Mouse (Mus musculus) stomach, embryonic 16.5 days (tissue): ENCODE data around the gene Ifi27l2a. TPM values are rescaled to one million over a fixed set of nuclear protein-coding genes. Genes with fewer than 3 reads are reported as not detected.
A peak's percentile ranks its signal among the peaks of the same experiment; 100 is the strongest.

Experiments used
- ATAC-seq: fragments of 200-750 bp; cut with Nextera tagmentation; 2 replicates; pipeline ENCODE4 v1.8.0; 2017; ENCODE audit warnings: moderate number of reproducible peaks, moderate TSS enrichment; ENCODE audit not compliant: insufficient read depth, low FRiP score
- H3K27ac ChIP-seq: fragments of 300-500 bp; sonication (generic); 2 replicates; pipeline ENCODE4 v1.5.1; 2014; ENCODE audit warnings: low read length
- H3K27me3 ChIP-seq: fragments of 300-500 bp; sonication (generic); 2 replicates; pipeline ENCODE4 v1.6.1; 2014; ENCODE audit warnings: low read length, control low read depth, mixed read lengths; ENCODE audit not compliant: control insufficient read depth, insufficient read depth
- H3K36me3 ChIP-seq: fragments of 300-500 bp; sonication (generic); 2 replicates; pipeline ENCODE4 v1.6.1; 2014; ENCODE audit warnings: low read length; ENCODE audit not compliant: control insufficient read depth, insufficient read depth
- H3K4me1 ChIP-seq: fragments of 300-500 bp; sonication (generic); 2 replicates; pipeline ENCODE4 v1.6.1; 2014; ENCODE audit warnings: low read length, control low read depth, mixed read lengths; ENCODE audit not compliant: control insufficient read depth, insufficient read depth
- H3K4me2 ChIP-seq: fragments of 300-500 bp; sonication (generic); 2 replicates; pipeline ENCODE4 v1.6.1; 2014; ENCODE audit warnings: low read depth, low read length, mixed read lengths
- H3K4me3 ChIP-seq: fragments of 300-500 bp; sonication (generic); replicated peaks from 2 replicates; pipeline ENCODE4 v1.5.1; 2014; ENCODE audit warnings: mild to moderate bottlenecking, low read length
- H3K9ac ChIP-seq: fragments of 300-500 bp; sonication (generic); 2 replicates; pipeline ENCODE4 v1.6.1; 2014; ENCODE audit warnings: low read length
- H3K9me3 ChIP-seq: fragments of 300-500 bp; sonication (generic); replicated peaks from 2 replicates; pipeline ENCODE4 v1.6.1; 2016; ENCODE audit warnings: low read length, control low read depth; ENCODE audit not compliant: control insufficient read depth
- WGBS: fragments of 180-500 bp; shearing (Covaris S2); extraction: QIAGEN DNeasy Blood & Tissue Kit; methylation state at CpG from one replicate; pipeline ENCODE4 v1.1.7; 2014; 5-methylcytosine and 5-hydroxymethylcytosine counted together
- polyA plus RNA-seq: library from polyadenylated mRNA; unstranded; fragments of >200 nt; fragmentation: Nextera tagmentation; extraction: Ambion mirVana; gene quantifications from 2 replicates; pipeline ENCODE4 v1.2.1, GENCODE M21; 2015

The Ifi27l2a gene
- polyA plus RNA-seq, 1 experiment from 2014 or later = 18.1 TPM

DNA sequence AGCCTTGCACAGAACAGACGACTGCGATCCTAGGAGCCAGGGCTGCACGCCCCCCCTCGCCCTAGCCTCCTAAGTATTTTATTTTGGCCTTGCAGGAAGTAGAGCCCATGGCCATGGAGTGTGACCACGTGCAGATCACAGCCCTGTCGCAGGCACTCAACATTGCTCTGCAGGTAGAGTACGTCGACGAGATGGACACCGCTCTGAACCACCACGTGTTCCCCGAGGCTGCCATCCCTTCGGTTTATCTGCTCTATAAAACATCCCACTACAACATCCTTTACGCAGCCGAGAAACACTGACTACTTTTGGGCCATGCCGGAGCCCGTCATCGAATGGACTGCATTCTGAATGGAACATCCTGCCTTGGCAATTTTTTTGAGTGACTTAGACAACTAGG, 39.3 kb downstream of the Ifi27l2a start:
- 83% methylated on average over 18 of the region's 18 CpGs for WGBS

DNA sequence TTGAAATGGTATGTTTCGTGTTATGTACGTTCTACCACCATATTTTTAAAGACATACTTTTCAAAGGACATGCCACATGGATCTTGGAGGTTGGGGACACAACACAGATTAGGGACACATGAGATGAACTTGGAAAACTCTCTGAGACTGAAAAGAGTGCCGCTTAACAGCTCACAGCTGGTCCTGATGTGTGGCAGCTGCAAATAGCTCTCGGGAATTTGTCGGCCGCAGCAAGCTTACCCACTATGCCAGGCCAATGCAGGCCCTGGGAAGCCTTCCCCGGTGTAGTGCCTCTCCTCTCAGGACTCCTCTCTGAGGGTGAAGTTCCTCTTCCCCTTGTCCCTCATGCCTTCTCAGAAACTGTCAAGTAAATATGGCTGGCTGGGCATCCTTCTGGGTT, 46.7 kb downstream of the Ifi27l2a start:
- ATAC-seq = no peak
- Histone ChIP-seq H3K36me3 (no peaks in the 10 kb centered on the region), H3K27me3 (no peaks in the 10 kb centered on the region), H3K4me2 (no peak overlapping the region), H3K27ac (no peak overlapping the region), H3K4me3 (no peak overlapping the region), H3K9me3 (no peaks in the 10 kb centered on the region), H3K9ac (no peak overlapping the region), H3K4me1 (no peaks in the 10 kb centered on the region)
- WGBS = 69% methylated on average over 7 of the region's 7 CpGs

More for the DNA sequence above, 39.3 kb downstream of the Ifi27l2a start:
- Histone ChIP-seq H3K4me2 (no peak overlapping the region), H3K27ac (no peak overlapping the region), H3K27me3 (no peaks in the 10 kb centered on the region), H3K4me1 (no peaks in the 10 kb centered on the region), H3K9me3 (no peaks in the 10 kb centered on the region), H3K36me3 (peaks cover 14% of the 10 kb centered on the region; the same call in 1 of the 2 replicates), H3K4me3 (no peak overlapping the region), H3K9ac (no peak overlapping the region)
- ATAC-seq = no peak

DNA sequence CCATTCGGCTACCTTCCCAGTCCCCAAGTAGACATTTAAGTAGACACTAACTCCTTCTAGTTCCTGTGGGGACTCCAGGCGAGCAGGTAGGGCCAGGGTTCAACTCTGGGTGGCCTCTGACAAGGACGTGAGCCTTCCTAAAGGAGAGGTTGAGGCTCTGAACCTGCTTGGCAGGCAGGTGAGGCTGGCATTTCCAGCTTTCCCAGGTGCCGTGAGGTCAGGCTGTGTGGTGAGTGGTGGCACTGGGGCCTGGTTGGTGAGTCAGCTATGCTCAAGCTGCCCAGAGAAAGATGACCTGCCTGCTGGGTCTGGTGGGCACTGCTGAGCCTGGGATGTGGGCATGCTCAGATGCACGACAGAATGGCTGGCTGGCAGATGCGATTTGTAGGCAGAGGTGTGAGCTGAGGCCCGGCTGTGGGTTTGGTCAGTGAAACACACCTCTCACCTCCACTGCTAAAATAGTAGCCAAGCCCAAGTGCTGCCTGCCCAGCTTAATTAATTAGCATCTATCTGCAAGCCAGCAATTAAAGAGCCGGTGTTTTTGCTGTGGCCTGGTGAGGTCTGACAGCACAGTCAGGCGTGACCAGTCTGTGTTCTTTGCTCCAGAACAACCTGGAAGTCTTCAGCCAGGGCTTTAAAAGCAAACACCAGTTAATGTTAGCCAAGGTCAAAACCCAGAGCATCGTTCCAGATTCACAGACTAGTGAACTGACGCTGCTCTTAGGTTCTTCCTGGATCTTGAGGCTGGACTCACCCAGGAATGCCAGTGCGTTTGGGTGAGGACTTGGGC, 47.8 kb downstream of the Ifi27l2a start:
- Histone ChIP-seq H3K36me3 (no peaks in the 10 kb centered on the region), H3K4me2 (no peak overlapping the region), H3K27me3 (no peaks in the 10 kb centered on the region), H3K4me3 (no peak overlapping the region), H3K9me3 (no peaks in the 10 kb centered on the region), H3K27ac (no peak overlapping the region), H3K9ac (no peak overlapping the region), H3K4me1 (no peaks in the 10 kb centered on the region)
- 63% methylated on average over 12 of the region's 12 CpGs for WGBS
- no peak for ATAC-seq

DNA sequence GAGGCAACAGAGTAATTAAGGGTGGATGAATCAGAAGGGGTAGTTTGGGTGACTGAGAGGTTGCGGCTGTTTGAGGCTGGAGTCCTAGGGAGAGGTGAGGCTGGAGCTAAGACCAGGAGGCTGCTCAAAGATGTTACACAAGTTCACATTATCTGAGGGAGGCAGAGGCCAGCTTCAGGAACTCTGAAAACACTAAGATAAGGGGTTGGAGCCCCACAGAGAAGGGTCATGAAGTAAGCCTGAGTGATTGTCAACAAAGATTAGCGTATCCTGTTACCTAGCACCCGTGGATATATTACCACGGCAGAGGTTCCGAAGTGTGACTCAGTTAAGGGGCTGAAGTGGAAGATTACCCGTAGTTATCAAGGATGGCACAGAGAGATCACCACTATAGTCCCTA, 50.0 kb downstream of the Ifi27l2a start:
- Histone ChIP-seq H3K9ac (no peak overlapping the region), H3K36me3 (no peaks in the 10 kb centered on the region), H3K4me2 (no peak overlapping the region), H3K4me1 (peaks cover 4% of the 10 kb centered on the region; the same call in 1 of the 2 replicates), H3K27me3 (no peaks in the 10 kb centered on the region), H3K4me3 (no peak overlapping the region), H3K9me3 (no peaks in the 10 kb centered on the region), H3K27ac (no peak overlapping the region)
- ATAC-seq = peak; percentile 25; the same call in 1 of the 2 replicates
- 21% methylated on average over 6 of the region's 6 CpGs for WGBS

Other genes with a start within 250 kb of the Ifi27l2a start
- 0.90 and 1.3 TPM in 2 replicates for gene Prima1, start 201.5 kb downstream of the Ifi27l2a start, polyA plus RNA-seq
- gene Fam181a, start 132.7 kb downstream of the Ifi27l2a start, polyA plus RNA-seq = not detected in 2 replicates
- gene Asb2, start 87.7 kb downstream of the Ifi27l2a start, polyA plus RNA-seq = 26.3 and 27.7 TPM in 2 replicates
- 10.6 and 12.2 TPM in 2 replicates for gene Otub2, start 55.0 kb downstream of the Ifi27l2a start, polyA plus RNA-seq
- 0.18 and 0.39 TPM in 2 replicates for gene 9330161L09Rik, start 35.9 kb downstream of the Ifi27l2a start, polyA plus RNA-seq
- gene Ddx24, start 17.9 kb downstream of the Ifi27l2a start, polyA plus RNA-seq = 79.8 and 85.7 TPM in 2 replicates
- 49.3 and 56.6 TPM in 2 replicates for gene Ifi27, start 9.5 kb downstream of the Ifi27l2a start, polyA plus RNA-seq
- gene Ifi27l2b, start 13.5 kb upstream of the Ifi27l2a start, polyA plus RNA-seq = 9.2 and 10.2 TPM in 2 replicates
- gene Ppp4r4, start 88.6 kb upstream of the Ifi27l2a start, polyA plus RNA-seq = 1.1 and 1.4 TPM in 2 replicates
- 2.0 and 3.3 TPM in 2 replicates for gene Serpina10, start 187.8 kb upstream of the Ifi27l2a start, polyA plus RNA-seq
- 142 and 172 TPM in 2 replicates for gene Serpina6, start 213.5 kb upstream of the Ifi27l2a start, polyA plus RNA-seq
- gene Serpina16, start 232.5 kb upstream of the Ifi27l2a start, polyA plus RNA-seq = 0.19 and 0.50 TPM in 2 replicates